Mouse (Mus musculus): ENCODE measurements around the gene P2rx7.

The P2rx7 gene

GRCm38 (mm10) chr5:122643701-122644100, at the start of gene P2rx7:
Gene P2rx7 (plus strand): TSS chr5:122643911.
- no peak for DNase-seq (ENCODE audit: low spot score)

DNA sequence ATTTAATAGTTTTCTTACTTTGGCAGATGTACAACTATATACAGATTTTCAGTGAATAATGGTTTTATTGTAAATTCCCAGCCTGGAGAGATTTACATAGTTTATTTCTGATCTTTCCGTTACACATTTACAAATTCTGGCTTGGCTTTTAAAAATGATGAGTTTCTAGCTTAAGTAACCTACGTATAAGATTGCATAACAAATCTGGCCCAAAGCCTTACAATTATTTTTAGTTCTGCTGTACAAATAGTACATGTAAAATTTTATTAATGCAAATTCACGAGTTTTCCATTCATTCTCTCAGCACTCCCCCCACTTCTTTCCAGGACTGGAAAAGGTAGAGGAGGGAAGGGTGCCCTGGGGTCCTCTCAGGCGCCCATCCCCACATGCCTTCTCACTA, 48.2 kb upstream of the P2rx7 start:
- no peak for DNase-seq (ENCODE audit: low spot score)

DNA sequence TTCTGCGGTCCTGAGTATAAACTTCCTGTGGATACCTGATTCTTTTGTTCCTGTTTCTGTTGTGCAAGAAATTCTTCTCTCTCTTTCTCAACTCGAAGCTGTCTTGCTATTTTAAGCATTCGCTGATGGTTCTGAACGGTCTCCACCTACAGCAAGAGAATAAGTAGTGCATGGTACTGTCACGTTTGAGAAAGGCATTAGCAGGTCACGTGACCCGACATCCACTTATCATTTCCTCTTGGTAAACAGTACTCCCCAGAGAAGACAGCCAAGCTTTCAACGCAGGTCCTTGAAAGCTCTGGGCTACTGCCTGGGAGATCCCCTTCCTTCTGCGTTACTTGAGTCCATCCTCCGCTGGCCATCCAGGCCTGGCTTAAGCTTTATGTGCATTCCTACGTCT, 41.5 kb upstream of the P2rx7 start:
- DNase-seq (ENCODE audit: low spot score): no peak

- DNase-seq (ENCODE audit: low spot score): no peak
Observed at GRCm38 (mm10) chr5:122604894-122605293, 38.8 kb upstream of the P2rx7 start.

DNA sequence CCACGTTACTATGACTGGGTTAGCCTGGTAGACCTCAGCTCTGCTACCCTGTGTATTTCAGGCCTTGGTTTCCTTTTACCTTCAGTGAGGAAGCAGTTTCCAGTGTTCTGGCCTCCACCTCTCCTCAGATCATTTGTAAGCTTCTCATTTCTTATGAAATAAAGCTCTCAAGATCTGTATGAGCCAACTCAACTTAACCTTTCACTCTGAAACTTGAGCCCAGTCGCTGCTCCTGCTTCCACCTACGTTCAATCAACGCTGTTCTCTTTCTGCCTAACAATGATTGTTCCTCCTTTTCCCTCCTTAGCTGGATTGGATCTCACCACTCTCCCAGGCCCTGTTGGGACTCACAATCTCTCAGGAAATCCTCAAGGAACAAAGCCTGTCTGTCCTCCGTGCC, 32.1 kb upstream of the P2rx7 start:
- no peak for DNase-seq (ENCODE audit: low spot score)

GRCm38 (mm10) chr5:122613908-122614732, 29.6 kb upstream of the P2rx7 start, which contains the start of gene Ift81:
Gene Ift81 (minus strand): TSS chr5:122614518.
- peak; percentile 74 for DNase-seq (ENCODE audit: low spot score)

DNA sequence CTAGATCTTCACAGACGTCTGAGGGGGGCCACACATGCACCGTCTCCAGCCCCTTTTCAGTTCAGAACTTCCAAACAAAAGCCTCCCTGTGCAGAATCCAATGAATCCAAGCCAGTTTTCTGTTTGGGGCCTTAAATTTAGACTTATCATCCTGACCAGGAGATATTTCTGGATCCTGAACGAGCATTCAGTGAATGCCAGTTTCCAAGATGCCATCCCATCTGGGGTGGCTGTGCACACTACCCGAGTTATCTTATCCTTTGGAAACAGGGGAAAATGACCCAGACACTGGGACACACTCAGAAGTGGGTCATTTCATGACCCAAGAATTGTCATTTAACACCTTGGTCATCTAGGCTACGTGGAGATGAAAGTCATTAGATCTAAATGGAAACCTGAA, 26.0 kb upstream of the P2rx7 start:
- DNase-seq (ENCODE audit: low spot score): no peak

DNA sequence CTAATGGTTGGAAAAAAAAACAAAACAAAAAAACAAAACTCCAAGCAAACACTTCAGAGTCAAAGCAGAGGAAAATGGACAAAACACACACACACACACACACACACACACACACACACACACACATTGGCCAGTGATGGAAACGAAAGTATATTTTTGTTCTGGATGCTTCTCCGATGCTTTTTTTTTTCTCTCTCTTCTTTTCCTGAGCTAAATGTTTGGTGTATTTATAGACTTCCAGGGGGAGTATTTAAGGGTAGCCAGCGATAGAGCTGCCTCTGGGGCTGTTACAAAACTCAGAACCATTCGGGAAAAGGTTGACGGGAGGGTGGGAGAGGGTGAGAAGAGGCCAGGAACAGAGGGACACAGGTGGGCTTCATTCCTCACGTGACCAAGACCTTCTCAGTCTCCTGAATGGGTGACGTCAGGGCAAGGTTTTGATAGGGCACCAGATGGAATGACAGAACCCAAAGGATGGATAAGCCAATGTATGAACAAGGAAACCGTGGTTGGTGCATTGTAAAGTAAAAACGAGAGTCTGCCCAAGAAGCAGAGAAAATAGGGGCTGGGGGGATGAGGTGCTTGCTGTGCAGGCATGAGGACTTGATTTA, 23.9 kb upstream of the P2rx7 start:
- DNase-seq (ENCODE audit: low spot score): no peak

- DNase-seq (ENCODE audit: low spot score): no peak
Observed at GRCm38 (mm10) chr5:122621376-122621886, 22.3 kb upstream of the P2rx7 start.

- no peak for DNase-seq (ENCODE audit: low spot score)
Observed at GRCm38 (mm10) chr5:122622526-122622925, 21.2 kb upstream of the P2rx7 start.

DNA sequence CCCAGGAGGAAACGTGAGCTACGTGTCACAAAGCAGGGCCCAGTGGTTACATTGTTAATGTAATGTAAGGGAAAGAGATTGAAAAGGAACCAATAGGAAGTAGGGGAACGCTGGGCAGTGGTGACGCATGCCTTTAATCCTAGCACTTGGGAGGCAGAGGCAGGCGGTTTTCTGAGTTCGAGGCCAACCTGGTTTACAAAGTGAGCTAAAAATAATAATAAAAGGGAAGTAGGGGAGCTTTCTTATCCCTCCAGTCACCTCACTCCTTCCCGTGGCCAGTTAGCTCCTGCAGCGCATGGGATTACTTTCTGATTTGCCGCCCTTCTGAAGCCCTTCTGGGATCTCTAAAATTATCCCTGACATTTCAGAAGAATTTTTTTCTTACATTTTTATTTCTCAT, 19.9 kb upstream of the P2rx7 start:
- no peak for DNase-seq (ENCODE audit: low spot score)

DNA sequence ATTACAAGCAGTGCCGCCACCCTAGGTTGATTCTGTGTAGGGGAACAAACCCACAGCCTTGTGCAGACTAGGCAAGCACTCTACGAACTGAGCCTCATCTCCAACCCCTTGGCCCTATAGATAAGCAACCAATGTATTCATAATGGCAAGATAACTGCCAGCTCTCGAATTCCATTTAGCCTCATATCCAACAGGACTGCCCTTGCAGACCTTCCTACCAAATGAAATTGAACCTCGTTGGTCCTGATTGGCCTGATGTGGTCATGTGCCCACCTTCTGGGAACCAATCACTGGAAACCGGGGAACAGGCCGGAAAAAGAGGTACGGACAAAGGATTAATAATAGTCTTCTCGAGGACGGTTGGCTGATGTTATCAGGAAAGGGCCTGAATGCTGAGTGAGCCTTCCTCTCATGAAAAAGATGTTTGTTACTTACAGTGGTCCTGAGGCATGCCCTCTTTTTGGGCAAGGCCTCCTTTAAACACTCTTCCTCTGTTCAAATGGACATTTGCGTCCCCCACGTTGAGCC, 18.7 kb upstream of the P2rx7 start:
- DNase-seq (ENCODE audit: low spot score): no peak

GRCm38 (mm10) chr5:122625565-122626252, 18.0 kb upstream of the P2rx7 start:
- DNase-seq (ENCODE audit: low spot score): no peak

GRCm38 (mm10) chr5:122627243-122627642, 16.5 kb upstream of the P2rx7 start:
- DNase-seq (ENCODE audit: low spot score): peak; percentile 51

DNA sequence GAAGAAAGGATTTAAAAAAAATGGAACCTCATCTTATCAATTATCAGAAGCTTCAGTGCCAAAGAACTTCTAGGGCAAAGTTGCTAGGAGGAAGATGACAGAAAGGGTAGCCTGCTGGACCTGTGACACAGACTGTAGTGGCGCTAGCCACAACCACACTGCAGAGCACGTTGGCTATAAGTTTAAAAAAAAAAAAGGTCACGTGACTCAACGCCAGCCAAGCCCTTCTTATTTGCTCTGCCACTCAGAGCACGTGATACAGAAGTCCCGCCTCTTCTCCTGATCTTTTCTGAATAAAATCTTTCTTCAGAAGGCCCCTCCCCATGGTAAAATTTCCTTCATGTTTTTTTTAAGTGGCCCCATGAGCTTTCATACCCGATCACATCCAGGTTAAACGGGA, 8.5 kb upstream of the P2rx7 start:
- DNase-seq (ENCODE audit: low spot score): no peak

DNA sequence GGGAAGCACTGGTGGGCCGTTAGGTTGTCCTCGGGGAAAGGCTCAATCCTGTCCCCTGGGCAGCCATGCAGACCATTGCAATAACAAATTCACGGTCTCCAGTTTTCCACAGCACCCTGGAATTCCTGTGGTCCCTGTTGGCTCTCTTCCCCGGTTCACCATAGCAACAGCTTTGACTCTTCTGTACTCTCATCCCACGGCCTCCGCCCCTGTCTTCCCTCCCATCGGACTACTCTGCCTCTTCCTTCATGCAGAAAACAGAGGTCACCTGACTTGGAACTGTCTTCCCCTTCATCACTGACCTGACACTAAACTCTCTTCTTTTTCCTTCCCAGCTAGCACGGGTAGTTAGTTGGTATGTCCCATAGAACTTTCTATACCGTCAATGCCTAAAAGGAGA, 7.4 kb upstream of the P2rx7 start:
- DNase-seq (ENCODE audit: low spot score): no peak

GRCm38 (mm10) chr5:122636958-122637357, 6.8 kb upstream of the P2rx7 start:
- DNase-seq (ENCODE audit: low spot score): no peak

DNA sequence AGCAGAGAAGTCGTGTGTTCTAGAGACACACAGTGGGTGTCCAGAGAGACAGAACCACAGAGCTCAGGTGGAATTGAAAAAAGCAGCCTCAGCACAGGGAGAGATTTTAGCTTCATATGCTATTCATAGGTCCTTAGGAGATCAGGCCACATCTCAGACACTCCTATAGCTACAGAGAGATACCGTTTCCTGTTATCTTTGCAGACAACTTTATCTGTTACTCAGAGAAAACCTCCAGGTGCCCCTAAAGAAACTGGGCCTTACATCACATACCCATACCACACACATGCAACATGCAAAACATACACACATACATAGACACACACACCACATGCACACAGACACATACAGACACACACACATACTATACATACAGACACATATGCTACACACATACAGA, 5.4 kb upstream of the P2rx7 start:
- no peak for DNase-seq (ENCODE audit: low spot score)

DNA sequence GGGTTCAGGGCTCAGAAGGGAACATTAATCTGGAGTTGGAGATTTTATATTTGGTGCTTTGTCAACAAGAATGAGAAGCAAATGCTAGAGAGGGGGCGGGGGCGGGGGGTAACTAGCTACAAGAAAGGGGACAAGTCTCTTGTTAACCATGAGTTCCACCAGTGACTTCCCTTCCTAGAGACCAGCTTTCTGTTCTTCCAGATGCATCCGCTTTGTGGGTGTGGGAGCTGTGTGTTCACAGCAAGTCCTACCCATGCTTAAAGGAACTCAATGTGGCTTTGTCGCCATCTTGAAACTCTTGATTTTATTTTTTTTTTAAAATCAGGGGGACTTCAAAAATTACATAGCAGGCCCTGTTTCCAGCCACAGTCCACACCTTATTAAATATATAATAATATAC, 4.2 kb upstream of the P2rx7 start:
- no peak for DNase-seq (ENCODE audit: low spot score)

GRCm38 (mm10) chr5:122639986-122640385, 3.7 kb upstream of the P2rx7 start:
- no peak for DNase-seq (ENCODE audit: low spot score)

DNA sequence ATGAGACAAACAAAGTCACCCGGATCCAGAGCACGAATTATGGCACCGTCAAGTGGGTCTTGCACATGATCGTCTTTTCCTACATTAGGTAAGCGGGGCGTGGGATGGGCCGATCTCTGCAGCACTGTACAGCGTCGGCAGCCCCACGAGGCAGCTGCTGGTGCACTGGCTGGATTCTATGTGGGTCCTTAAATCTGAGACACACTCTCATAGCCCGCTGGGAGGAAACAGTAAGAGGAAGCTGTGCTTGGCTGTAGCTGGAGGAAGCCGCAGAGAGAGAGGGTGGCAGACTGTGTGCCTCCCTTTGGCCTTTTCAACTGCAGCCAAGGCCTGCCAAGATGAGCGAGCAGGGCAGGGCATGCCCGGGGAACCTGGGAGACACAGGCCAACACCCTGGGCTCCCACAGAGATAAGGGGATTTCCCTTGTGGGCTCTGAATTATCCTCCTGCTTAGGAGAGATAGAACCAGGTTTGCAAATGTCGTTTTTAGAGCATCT, 448 bp downstream of the P2rx7 start:
- peak; percentile 23 for DNase-seq (ENCODE audit: low spot score)

- DNase-seq (ENCODE audit: low spot score): no peak
Observed at GRCm38 (mm10) chr5:122645290-122645689, 1.6 kb downstream of the P2rx7 start.
